Comparison of ENCODE assay signal across 18 mouse cellular contexts in genomic region chr8:46871086-46871485, GRCm38 (mm10).
DNase-seq lines count a peak whose midpoint lies in the region.
"Had no signal": no experiment of that assay in that cellular context is flagged by ENCODE, and none has a peak within 500 bp of the region (broad histone marks: within the 10 kb centered on the region; RNA-seq: fewer than 3 reads in every experiment).

No protein-coding gene starts in this region.

- intact Hi-C loops in gastrocnemius, postnatal 14 days (cut with DNase I; ENCODE audit: low total_unique reads): no loop called here

- DNase-seq in heart, adult 11 months: peak; percentile 51
- DNase-seq in heart, adult 18-20 months: no peak
- peak; percentile 25 for DNase-seq in 416B (ENCODE audit: low read depth)
- peak; percentile 52 for DNase-seq in induced T-regulatory cell, adult 2 months (ENCODE audit: low read depth)
- DNase-seq in gastrocnemius, adult 18-20 months (ENCODE audit: low spot score): no peak
- DNase-seq in gastrocnemius, postnatal 14 days: no peak
- DNase-seq: adrenal gland, adult 2 months; adrenal gland, postnatal 14 days; B cell, adult 2 months; cerebellum, adult 11-12 months; cerebellum, adult 8-10 months; cerebellum, postnatal 10 days; cerebellum, postnatal 36 days; embryo, embryonic 11 days; gastrocnemius, postnatal 10 days; heart, adult 2 months; heart, postnatal 10 days; heart, postnatal 36 days had no signal

Comparison
In these comparisons a context has a peak if more than half of its experiments do, and no peak if none do; other contexts are left out.
1. DNase-seq: peak in heart, adult 11 months (single experiment), 416B (single experiment) and induced T-regulatory cell, adult 2 months (single experiment); none in heart, adult 18-20 months (0 of 2), gastrocnemius, adult 18-20 months (single experiment) and gastrocnemius, postnatal 14 days (single experiment).